Mouse (Mus musculus): ENCODE results near the gene Ngef. TPM values are rescaled to one million over a fixed set of nuclear protein-coding genes. Genes with fewer than 3 reads are reported as not detected.
"Not testable (repeated sequence)": the region's sequence is repeated elsewhere in the genome, so short reads cannot be mapped to it uniquely, and the experiment has no call there.

Ngef gene
- total RNA-seq, 1 experiment from 2014 or later = 0.46 TPM

DNA sequence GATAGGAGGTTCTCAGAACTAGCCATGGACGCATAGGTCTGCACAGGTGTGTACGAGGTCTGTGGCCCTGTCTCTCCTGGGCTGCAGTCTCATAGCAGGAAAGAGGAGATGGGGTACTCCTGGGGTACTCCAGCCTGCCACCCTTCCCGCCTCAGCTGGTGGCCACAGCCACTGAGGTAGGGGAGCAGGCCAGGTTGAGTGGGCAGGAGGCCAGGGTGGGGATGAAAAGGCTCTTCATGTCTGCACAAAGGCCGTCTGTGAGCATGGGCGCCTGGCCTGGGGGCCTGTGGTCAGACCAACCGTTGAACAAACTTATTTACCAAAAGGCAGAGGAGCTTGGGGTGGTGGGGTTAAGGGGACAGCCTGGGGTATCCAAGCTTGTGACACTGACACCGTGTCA lies 101.8 kb downstream of the Ngef start:
- DNase-seq = no peak

GRCm38 (mm10) chr1:87469971-87470370 lies 103.7 kb downstream of the Ngef start, which contains the start of gene Snorc:
Gene Snorc (plus strand): TSS chr1:87470271.
- DNase-seq = not testable (repeated sequence)

DNA sequence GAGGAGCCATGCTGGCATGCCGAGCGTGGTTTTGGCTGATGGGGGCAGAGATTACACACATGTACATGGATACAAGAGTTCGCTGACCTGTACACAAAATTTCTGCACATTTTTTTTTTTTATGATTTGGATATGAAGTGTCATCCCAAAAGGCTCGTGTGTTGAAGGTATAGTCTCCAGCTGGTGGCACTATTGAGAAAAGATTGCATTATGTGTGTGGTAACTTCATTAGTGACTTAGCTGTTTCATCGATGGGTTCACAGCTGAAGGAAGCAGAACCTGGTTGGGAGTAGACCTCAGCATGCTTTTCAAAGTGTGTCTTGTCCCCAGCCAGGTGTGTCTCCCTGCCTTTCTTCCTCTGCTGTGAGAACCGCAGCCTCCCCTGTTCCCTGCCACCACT lies 105.3 kb downstream of the Ngef start:
- no peak for DNase-seq

- no peak for DNase-seq
Observed at GRCm38 (mm10) chr1:87467469-87467868, 106.2 kb downstream of the Ngef start.

DNA sequence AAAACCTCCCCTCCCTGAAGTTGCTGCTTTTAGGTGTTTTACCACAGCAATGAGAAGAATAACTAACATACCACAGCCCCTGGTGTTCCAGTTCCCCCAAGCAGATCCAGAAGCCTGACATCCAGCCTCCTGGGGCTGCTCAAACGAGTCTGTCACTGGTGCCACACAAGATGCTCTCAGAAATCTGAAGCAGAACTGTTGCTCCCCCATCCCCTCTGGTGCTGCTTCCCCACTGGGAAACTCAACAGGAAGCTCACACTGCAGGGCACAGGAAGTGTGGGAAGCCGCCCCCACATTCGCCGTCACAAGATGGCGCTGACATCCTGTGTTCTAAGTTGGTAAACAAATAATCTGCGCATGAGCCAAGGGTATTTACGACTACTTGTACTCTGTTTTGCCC lies 113.8 kb downstream of the Ngef start:
- not testable (repeated sequence) for DNase-seq

GRCm38 (mm10) chr1:87458045-87458444 lies 115.6 kb downstream of the Ngef start:
- DNase-seq = no peak

- DNase-seq = no peak
Observed at GRCm38 (mm10) chr1:87456425-87456824, 117.2 kb downstream of the Ngef start.

GRCm38 (mm10) chr1:87449432-87449831 lies 124.2 kb downstream of the Ngef start:
- no peak for DNase-seq

GRCm38 (mm10) chr1:87447183-87448104 lies 126.2 kb downstream of the Ngef start:
- DNase-seq = peak; percentile 68

DNA sequence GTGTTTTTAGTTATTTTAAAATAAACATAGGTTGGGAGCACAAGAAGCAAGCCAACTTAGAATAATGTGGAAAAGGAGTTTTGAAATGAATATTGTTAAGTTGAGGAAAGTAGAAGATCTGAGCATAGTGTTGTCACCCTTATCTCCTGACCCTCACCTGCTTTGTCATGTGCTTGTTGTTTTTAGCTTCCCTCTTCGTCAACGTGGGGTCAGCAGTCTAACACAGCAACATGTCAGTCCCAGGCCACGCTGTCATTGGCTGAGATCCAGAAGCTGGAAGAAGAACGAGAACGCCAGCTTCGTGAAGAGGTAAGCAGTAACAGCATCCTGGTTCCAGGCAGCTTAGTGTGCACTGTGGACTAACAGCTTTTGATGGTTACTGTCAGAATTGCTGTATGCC lies 137.1 kb downstream of the Ngef start:
- no peak for DNase-seq

- no peak for DNase-seq
Observed at GRCm38 (mm10) chr1:87435125-87435524, 138.5 kb downstream of the Ngef start.

Other genes starting within 250 kb of the Ngef start
- 94.6 and 114 TPM in 2 replicates for gene Gigyf2, start 246.9 kb downstream of the Ngef start, total RNA-seq (2021)
- not detected in 2 replicates for gene Kcnj13, start 179.1 kb downstream of the Ngef start, total RNA-seq (2021)
- not detected in 2 replicates for gene Snorc, start 103.6 kb downstream of the Ngef start, total RNA-seq (2021)
- not detected in 2 replicates for gene Neu2, start 64.0 kb downstream of the Ngef start, total RNA-seq (2021)
- 7.9 and 17.4 TPM in 2 replicates for gene Inpp5d, start 46.4 kb upstream of the Ngef start, total RNA-seq (2021)
- 31.7 and 39.0 TPM in 2 replicates for gene Atg16l1, start 182.0 kb upstream of the Ngef start, total RNA-seq (2021)
- gene Sag, start 229.8 kb upstream of the Ngef start, total RNA-seq (2021) = 4.0 and 5.2 TPM in 2 replicates

All from adrenal gland, postnatal 25 days (tissue).